Mouse (Mus musculus) spleen, adult 12 weeks (tissue): ENCODE results near the gene Gm20741.

Source experiments
- DNase-seq: peaks from one replicate; pipeline ENCODE4 v3.0.0; 2022; ENCODE audit warnings: low spot score

Gm20741 gene

GRCm38 (mm10) chr16:88811827-88812226, at the start of gene Gm20741:
Gm20741 (minus strand) TSS chr16:88812220.
- no peak for DNase-seq

- no peak for DNase-seq
Measured at GRCm38 (mm10) chr16:88851450-88851849, 39.4 kb upstream of the Gm20741 start.

- DNase-seq: no peak
Measured at GRCm38 (mm10) chr16:88848558-88848957, 36.5 kb upstream of the Gm20741 start.

GRCm38 (mm10) chr16:88847363-88847762, 35.3 kb upstream of the Gm20741 start:
- no peak for DNase-seq

- no peak for DNase-seq
Measured at GRCm38 (mm10) chr16:88826978-88827377, 15.0 kb upstream of the Gm20741 start.

GRCm38 (mm10) chr16:88826095-88826652, 14.2 kb upstream of the Gm20741 start, which contains the start of gene Krtap14:
Krtap14 (minus strand) TSS chr16:88826145.
- DNase-seq: no peak

GRCm38 (mm10) chr16:88823736-88824135, 11.7 kb upstream of the Gm20741 start:
- no peak for DNase-seq

- no peak for DNase-seq
Measured at GRCm38 (mm10) chr16:88820066-88820465, 8.0 kb upstream of the Gm20741 start, which contains the start of gene Krtap15. Krtap15 (plus strand) TSS chr16:88820215.

GRCm38 (mm10) chr16:88786786-88787185, 25.2 kb downstream of the Gm20741 start:
- no peak for DNase-seq

GRCm38 (mm10) chr16:88777596-88777995, 34.4 kb downstream of the Gm20741 start, which contains the start of gene Gm5965:
Gm5965 (plus strand) TSS chr16:88777896.
- DNase-seq: no peak

GRCm38 (mm10) chr16:88774106-88774505, 37.9 kb downstream of the Gm20741 start, which contains the start of gene 2310057N15Rik:
2310057N15Rik (minus strand) TSS chr16:88774206.
- DNase-seq: no peak
